Mouse (Mus musculus) limb, embryonic 11.5 days (tissue): ENCODE measurements at regions not wholly inside any gene's neighbourhood (a gene's known extent, or its start where the extent isn't known, plus 50 kb on each side); places are given as distances from the start of the nearest gene placed in this dataset.
"Not testable (repeated sequence)": the region's sequence is repeated elsewhere in the genome, so short reads cannot be mapped to it uniquely, and the experiment has no call there.

ENCODE experiments used
- ATAC-seq: fragments of 200-750 bp; cut with Nextera tagmentation; 2 replicates; pipeline ENCODE4 v1.8.0; 2017; ENCODE audit warnings: low read depth; ENCODE audit not compliant: insufficient number of reproducible peaks, low FRiP score, low TSS enrichment
- DNase-seq: peaks from one replicate; pipeline ENCODE4 v3.0.0-alpha.2; 2015; ENCODE audit warnings: low spot score
- H3K27ac ChIP-seq: fragments of 300-500 bp; sonication (generic); replicated peaks from 2 replicates; pipeline ENCODE4 v1.5.1; 2014; ENCODE audit warnings: low read depth, mild to moderate bottlenecking, low read length
- H3K27me3 ChIP-seq: fragments of 300-500 bp; sonication (generic); 2 replicates; pipeline ENCODE4 v1.6.1; 2014; ENCODE audit warnings: mild to moderate bottlenecking, low read length, mixed read lengths; ENCODE audit not compliant: control insufficient read depth, insufficient read depth
- H3K36me3 ChIP-seq: fragments of 300-500 bp; sonication (generic); 2 replicates; pipeline ENCODE4 v1.6.1; 2014; ENCODE audit warnings: mild to moderate bottlenecking, low read length, moderate library complexity, mixed read lengths; ENCODE audit not compliant: control insufficient read depth, insufficient read depth
- H3K4me1 ChIP-seq: fragments of 300-500 bp; sonication (generic); 2 replicates; pipeline ENCODE4 v1.6.1; 2014; ENCODE audit warnings: low read length, mixed read lengths; ENCODE audit not compliant: control insufficient read depth, insufficient read depth
- H3K4me2 ChIP-seq: fragments of 300-500 bp; sonication (generic); 2 replicates; pipeline ENCODE4 v1.6.1; 2014; ENCODE audit warnings: low read depth, mild to moderate bottlenecking, moderate library complexity; ENCODE audit not compliant: severe bottlenecking
- H3K4me3 ChIP-seq: fragments of 300-500 bp; sonication (generic); 2 replicates; pipeline ENCODE4 v1.5.1; 2014; ENCODE audit warnings: low read depth, low read length
- H3K9ac ChIP-seq: fragments of 300-500 bp; sonication (generic); 2 replicates; pipeline ENCODE4 v1.6.1; 2014; ENCODE audit warnings: mild to moderate bottlenecking, low read length
- H3K9me3 ChIP-seq: fragments of 300-500 bp; sonication (generic); 2 replicates; pipeline ENCODE4 v1.6.1; 2016; ENCODE audit warnings: low read length; ENCODE audit not compliant: control insufficient read depth
- WGBS: fragments of 180-500 bp; shearing (Covaris S2); extraction: QIAGEN DNeasy Blood & Tissue Kit; methylation state at CpG from one replicate; pipeline ENCODE4 v1.1.7; 2014; 5-methylcytosine and 5-hydroxymethylcytosine counted together

DNA sequence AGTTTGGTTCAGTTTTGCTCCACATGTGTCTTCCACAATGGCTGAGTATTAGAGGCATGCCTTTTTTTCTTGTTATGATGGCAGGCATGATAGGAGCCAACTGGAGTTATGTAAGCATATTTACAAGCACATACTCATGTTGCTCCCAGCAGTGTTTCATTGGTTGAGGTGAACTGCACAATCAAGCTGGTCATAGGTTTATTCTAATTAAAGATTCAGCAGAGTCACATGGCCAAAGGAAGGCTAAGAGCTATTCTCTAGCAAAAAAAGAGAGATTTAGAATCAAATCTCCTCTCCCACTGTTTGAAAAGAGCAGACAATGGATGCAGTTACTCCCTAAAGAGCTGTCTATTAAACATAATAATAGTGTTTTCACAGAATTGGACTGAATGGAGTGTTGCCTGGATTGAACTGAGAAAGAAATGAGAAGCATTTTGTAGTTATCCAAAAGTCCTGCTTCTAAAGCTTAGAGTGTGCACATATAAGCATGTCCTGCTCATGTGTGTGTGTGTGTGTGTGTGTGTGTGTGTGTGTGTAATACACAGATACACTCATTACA lies 359.0 kb downstream of the Tdrd3 start:
- Histone ChIP-seq H3K9me3 (no peaks in the 10 kb centered on the region), H3K27me3 (no peaks in the 10 kb centered on the region), H3K4me3 (no peak overlapping the region), H3K9ac (no peak overlapping the region), H3K4me1 (no peaks in the 10 kb centered on the region), H3K36me3 (no peaks in the 10 kb centered on the region), H3K4me2 (no peak overlapping the region), H3K27ac (no peak overlapping the region)
- ATAC-seq (no peak), DNase-seq (no peak)

DNA sequence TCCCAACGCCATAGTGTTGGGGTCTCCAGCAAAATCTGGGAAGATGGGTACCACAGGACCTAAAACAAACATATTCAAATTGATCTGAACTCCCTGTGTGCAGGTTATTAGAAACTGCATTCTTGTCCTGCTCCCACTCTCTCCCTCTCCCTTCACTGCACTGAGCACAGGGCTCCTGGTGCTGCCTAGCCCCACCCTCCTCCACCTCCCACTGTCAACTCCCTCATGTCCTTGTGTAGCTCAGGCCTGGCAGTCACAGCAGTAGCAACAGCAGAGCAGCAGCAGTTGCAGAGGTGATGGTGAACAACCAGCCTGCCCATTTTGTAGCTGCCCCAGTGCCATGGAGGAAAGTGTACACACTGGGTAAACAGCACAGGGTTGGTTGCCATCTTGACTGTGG lies 383.4 kb downstream of the Tdrd3 start:
- no peaks in the 10 kb centered on the region for H3K36me3 ChIP-seq
- H3K9ac ChIP-seq = no peak overlapping the region
- H3K4me1 ChIP-seq = no peaks in the 10 kb centered on the region
- H3K27me3 ChIP-seq = no peaks in the 10 kb centered on the region
- H3K9me3 ChIP-seq = no peaks in the 10 kb centered on the region
- ATAC-seq = no peak
- H3K27ac ChIP-seq = no peak overlapping the region
- DNase-seq = no peak
- WGBS = 83% methylated on average over 1 of the region's 1 CpGs
- H3K4me2 ChIP-seq = no peak overlapping the region
- no peak overlapping the region for H3K4me3 ChIP-seq

GRCm38 (mm10) chr14:87809664-87810063 lies 393.2 kb downstream of the Tdrd3 start:
- not testable (repeated sequence) for DNase-seq, H3K9me3 ChIP-seq, H3K4me3 ChIP-seq, H3K9ac ChIP-seq, H3K27ac ChIP-seq, H3K36me3 ChIP-seq, ATAC-seq, H3K4me1 ChIP-seq, H3K4me2 ChIP-seq, H3K27me3 ChIP-seq
- 92% methylated on average over 15 of the region's 15 CpGs for WGBS

DNA sequence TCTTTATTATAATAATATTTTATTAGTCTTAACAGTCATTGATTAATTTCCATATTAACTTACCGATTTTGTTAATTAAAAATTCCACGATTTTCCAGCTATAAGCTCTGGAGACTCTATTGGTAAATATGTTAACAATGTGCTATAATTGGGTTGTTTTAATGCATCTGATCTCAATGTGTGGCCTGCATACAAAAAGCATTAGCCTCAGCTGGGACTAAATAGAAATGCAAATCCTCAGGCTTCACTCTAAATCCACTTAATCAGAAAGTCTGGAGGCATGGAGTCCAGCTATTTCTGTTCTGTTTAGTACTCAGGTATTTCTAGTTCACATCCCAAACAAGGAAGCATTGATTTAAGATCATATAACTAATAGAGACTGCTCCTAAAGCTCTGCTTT lies 427.7 kb downstream of the Tdrd3 start:
- no peak overlapping the region for H3K4me2 ChIP-seq
- DNase-seq = no peak

DNA sequence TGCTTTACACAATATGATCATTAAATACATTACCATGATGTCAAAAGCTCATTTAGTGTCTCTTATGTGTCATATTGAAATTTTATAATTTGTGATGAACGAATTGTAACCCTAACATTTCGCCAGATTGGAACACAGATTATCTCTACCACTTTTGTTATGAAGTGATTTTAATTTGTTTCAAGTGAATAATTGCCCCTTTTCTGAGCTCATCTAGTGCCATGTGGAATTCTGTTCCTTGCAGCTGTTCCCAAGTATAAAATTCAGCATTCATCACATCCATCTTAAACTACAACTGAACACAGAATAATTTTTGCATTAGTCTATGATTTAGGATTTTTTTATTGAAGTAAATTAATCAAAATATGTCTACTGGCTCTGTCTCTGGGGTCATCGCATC lies 445.0 kb downstream of the Tdrd3 start:
- Histone ChIP-seq H3K36me3 (no peaks in the 10 kb centered on the region), H3K9me3 (no peaks in the 10 kb centered on the region), H3K9ac (no peak overlapping the region), H3K4me3 (no peak overlapping the region), H3K4me1 (no peaks in the 10 kb centered on the region), H3K27ac (no peak overlapping the region), H3K27me3 (no peaks in the 10 kb centered on the region), H3K4me2 (no peak overlapping the region)
- DNase-seq (no peak), ATAC-seq (no peak)
- 86% methylated on average over 3 of the region's 3 CpGs for WGBS

More for the DNA sequence above, 427.7 kb downstream of the Tdrd3 start:
- H3K4me3 ChIP-seq = no peak overlapping the region
- H3K4me1 ChIP-seq = no peaks in the 10 kb centered on the region
- no peak overlapping the region for H3K27ac ChIP-seq
- 77% methylated on average over 2 of the region's 2 CpGs for WGBS
- no peaks in the 10 kb centered on the region for H3K9me3 ChIP-seq
- no peaks in the 10 kb centered on the region for H3K27me3 ChIP-seq
- H3K36me3 ChIP-seq = no peaks in the 10 kb centered on the region
- ATAC-seq = no peak
- H3K9ac ChIP-seq = no peak overlapping the region

DNA sequence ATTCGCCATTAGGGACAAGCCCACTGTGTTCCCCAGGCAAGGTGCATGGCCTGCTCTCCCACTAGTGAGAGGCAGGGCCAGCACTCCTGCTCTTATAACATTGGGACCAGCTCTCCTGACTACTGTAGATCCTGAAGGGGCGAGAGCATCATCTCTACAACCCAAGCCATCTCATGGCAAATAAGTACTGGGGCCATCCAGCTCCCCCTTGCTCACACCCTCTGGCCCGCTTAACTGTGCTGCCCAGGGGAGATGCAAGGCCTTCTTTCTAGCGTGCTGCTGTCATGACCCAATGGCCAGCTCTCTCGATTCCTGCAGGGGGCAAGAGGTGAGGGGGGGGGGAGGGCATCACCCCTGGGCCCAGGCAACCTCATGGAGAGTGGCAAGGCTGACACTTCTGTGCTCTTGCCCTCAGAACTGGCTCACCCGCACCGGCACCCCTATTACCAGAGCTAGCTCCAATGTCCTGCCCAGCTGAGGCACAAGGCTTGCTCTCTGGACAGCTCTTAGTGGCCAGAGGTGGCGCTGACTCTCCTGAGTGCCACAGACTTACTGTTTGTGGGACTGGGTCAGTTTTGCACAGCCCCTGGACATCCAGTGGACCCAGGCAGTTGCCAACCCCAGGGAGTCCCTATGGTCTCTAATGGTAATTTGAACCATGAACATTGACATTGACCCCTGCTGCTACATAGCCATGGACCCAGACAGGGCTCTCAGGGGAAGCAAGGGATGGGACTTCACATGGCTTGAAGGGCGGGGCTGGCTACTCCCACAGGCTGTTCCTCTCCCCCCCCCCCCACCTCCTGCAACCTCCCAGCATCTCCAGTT lies 448.2 kb downstream of the Tdrd3 start:
- Histone ChIP-seq H3K27ac (no peak overlapping the region), H3K9ac (no peak overlapping the region), H3K9me3 (no peaks in the 10 kb centered on the region), H3K4me1 (no peaks in the 10 kb centered on the region), H3K36me3 (no peaks in the 10 kb centered on the region), H3K4me2 (no peak overlapping the region), H3K27me3 (no peaks in the 10 kb centered on the region), H3K4me3 (no peak overlapping the region)
- ATAC-seq = peak; percentile 46; the same call in 1 of the 2 replicates
- no peak for DNase-seq
- 83% methylated on average over 9 of the region's 9 CpGs for WGBS

DNA sequence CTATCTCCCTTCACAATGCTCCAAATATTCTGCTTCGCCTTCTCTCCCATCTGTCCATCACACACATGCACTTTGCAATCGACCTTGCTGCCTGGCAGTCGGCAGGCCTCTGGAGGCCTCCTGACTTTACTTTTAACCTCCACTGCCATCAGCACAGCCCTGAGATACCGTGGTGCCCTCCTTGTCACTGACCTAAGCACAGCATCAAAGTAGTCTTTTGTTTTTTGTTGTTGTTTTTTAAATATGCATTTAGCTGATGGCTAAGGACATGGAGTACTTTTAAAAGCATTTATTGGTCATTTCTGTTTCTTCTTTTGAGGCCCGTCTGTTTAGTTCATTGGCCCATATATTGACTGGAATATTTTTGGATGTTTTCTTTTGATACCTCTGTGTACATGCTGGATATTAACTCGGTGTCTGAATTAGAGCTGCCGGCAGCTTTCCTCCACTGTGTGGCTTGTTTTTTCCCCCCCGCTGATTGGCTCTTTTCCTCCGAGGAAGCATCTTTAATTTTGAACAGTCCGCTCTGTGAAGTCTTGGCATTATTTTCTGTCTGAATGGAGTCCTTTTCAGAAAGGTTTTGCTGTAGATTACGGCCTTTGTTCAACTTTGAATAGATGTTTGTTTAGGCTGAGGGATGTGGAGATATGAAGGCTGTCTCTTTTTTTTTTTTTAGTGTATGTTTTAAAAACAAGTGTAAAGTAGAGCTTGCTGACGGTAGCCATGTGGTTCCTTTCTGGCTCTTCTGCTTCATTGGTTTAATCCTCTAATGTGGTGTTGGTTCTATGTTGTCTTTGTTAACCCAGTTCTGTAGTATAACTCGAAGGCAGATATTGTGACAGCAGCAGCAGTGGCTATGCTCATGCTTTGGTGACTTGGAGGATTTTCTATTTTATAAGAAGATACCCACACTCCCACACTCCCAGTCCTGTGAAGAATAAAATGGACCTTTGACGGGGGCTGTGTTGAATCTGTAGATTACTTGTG lies 449.1 kb downstream of the Tdrd3 start:
- H3K4me2 ChIP-seq = no peak overlapping the region
- no peaks in the 10 kb centered on the region for H3K36me3 ChIP-seq
- no peak overlapping the region for H3K27ac ChIP-seq
- no peaks in the 10 kb centered on the region for H3K4me1 ChIP-seq
- H3K9me3 ChIP-seq = no peaks in the 10 kb centered on the region
- no peak overlapping the region for H3K9ac ChIP-seq
- DNase-seq = no peak
- no peak overlapping the region for H3K4me3 ChIP-seq
- no peak for ATAC-seq
- 86% methylated on average over 14 of the region's 14 CpGs for WGBS
- no peaks in the 10 kb centered on the region for H3K27me3 ChIP-seq

DNA sequence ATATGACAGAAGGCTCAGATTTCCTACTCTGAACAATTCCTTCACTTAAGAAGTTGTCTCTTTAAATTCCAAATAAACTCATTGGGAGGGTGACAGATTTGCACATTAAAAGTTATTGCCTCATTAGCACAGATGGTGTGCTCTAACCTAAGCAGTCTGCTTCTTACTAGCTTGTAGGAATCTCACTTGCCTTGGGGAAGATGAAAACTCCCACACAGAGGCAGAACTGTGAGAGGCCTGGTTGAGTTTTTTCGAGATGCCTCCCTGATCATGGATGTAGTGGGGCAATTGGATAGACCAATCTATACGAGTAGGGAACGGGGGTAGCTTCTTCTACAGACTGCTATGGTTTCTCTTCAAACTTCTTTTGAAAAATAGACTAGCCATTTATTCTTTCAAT lies 485.3 kb downstream of the Tdrd3 start:
- 72% methylated on average over 3 of the region's 3 CpGs for WGBS

More for the DNA sequence above, 485.3 kb downstream of the Tdrd3 start:
- Histone ChIP-seq H3K4me2 (no peak overlapping the region), H3K27me3 (no peaks in the 10 kb centered on the region), H3K27ac (no peak overlapping the region), H3K9ac (no peak overlapping the region), H3K9me3 (no peaks in the 10 kb centered on the region), H3K4me3 (no peak overlapping the region), H3K36me3 (no peaks in the 10 kb centered on the region), H3K4me1 (no peaks in the 10 kb centered on the region)
- DNase-seq = no peak
- no peak for ATAC-seq
